Mouse (Mus musculus): ENCODE data around the gene Slc16a4. TPM values are rescaled to one million over a fixed set of nuclear protein-coding genes. Genes with fewer than 3 reads are reported as not detected.
A peak's percentile ranks its signal among the peaks of the same experiment; 100 is the strongest.

The Slc16a4 gene
- total and polyA plus RNA-seq, 3 experiments: 0.04 to 0.65 TPM; not detected in 1

- TF ChIP-seq POLR2AphosphoS5 (IDR thresholded peaks at IDR 0.05; ENCODE audit: borderline replicate concordance, low read depth, low read length): no peak
Measured at GRCm38 (mm10) chr3:107333381-107334201, 42.6 kb downstream of the Slc16a4 start, which contains the start of gene Rbm15 (continued).

- peak overlapping the region; percentile 95 for H3K27ac ChIP-seq (ENCODE audit: control insufficient read depth, low read depth, low read length)
- TF ChIP-seq MEF2A (IDR thresholded peaks at IDR 0.05; ENCODE audit: extremely low read depth, insufficient replicate concordance, low read depth, low read length, poor library complexity, severe bottlenecking) (peak; percentile 87; the same call in 1 of the 2 replicates), MXI1 (IDR thresholded peaks at IDR 0.05; ENCODE audit: low read depth, low read length) (peak; percentile 40; the same call in 1 of the 2 replicates), MYB (IDR thresholded peaks at IDR 0.05; ENCODE audit: low read depth, low read length) (0 out of 2 replicates have a peak, but pooled peaks have one; percentile 22), E2F4 (IDR thresholded peaks at IDR 0.05; ENCODE audit: borderline replicate concordance, low read depth, low read length) (no peak), TCF12 (IDR thresholded peaks at IDR 0.05; ENCODE audit: low read depth, low read length) (peak; percentile 64), UBTF (IDR thresholded peaks at IDR 0.05; ENCODE audit: borderline replicate concordance, insufficient read depth, low read depth, low read length) (no peak), CTCF (IDR thresholded peaks at IDR 0.05 in 2 of 3, conservative IDR thresholded peaks at IDR 0.05 in 1 of 3; ENCODE audit: control insufficient read depth in 1 of 3, insufficient read depth in 1 of 3, low read depth in 2 of 3, low read length in 3 of 3, poor library complexity in 1 of 3, severe bottlenecking in 1 of 3) (no peak), RCOR1 (IDR thresholded peaks at IDR 0.05; ENCODE audit: low read depth, low read length) (0 out of 2 replicates have a peak, but pooled peaks have one; percentile 14), MAX (IDR thresholded peaks at IDR 0.05; ENCODE audit: low read length) (no peak), SIN3A (IDR thresholded peaks at IDR 0.05; ENCODE audit: low read length) (0 out of 2 replicates have a peak, but pooled peaks have one; percentile 18), NRF1 (IDR thresholded peaks at IDR 0.05; ENCODE audit: insufficient read depth, low read depth, low read length, poor library complexity, severe bottlenecking) (no peak), GATA1 (IDR thresholded peaks at IDR 0.05; ENCODE audit: low read depth, low read length) (peak; percentile 89), EP300 (IDR thresholded peaks at IDR 0.05; ENCODE audit: low read depth in 1 of 2, low read length in 2 of 2) (peak; percentile 69 to 71), ETS1 (IDR thresholded peaks at IDR 0.05; ENCODE audit: low read depth, low read length) (peak; percentile 33; the same call in 1 of the 2 replicates), CHD1 (IDR thresholded peaks at IDR 0.05; ENCODE audit: low read depth, low read length) (peak; percentile 88; the same call in 1 of the 2 replicates)
- no peaks in the 10 kb centered on the region; a peak in 1 of 4 replicates for H3K4me1 ChIP-seq (ENCODE audit: control insufficient read depth in 1 of 2, insufficient read depth in 2 of 2, low read length in 2 of 2)
- peak overlapping the region; percentile 61 to 71 for H3K4me3 ChIP-seq (ENCODE audit: control insufficient read depth in 1 of 2, insufficient read depth in 1 of 2, low read depth in 2 of 2, low read length in 2 of 2)
- no peaks in the 10 kb centered on the region for H3K27me3 ChIP-seq (ENCODE audit: control insufficient read depth in 1 of 2, insufficient read depth in 2 of 2, low read length in 2 of 2)
- H3K9me3 ChIP-seq (replicated peaks; ENCODE audit: insufficient read depth, low read length): no peaks in the 10 kb centered on the region
- no peak for DNase-seq (ENCODE audit: low read depth, low spot score)
- H3K79me2 ChIP-seq (ENCODE audit: control insufficient read depth, insufficient read depth, low read length, poor library complexity): peaks cover 33% of the 10 kb centered on the region
- peak overlapping the region; percentile 85 for H3K9ac ChIP-seq (ENCODE audit: control insufficient read depth, low read depth, low read length, poor library complexity, severe bottlenecking)
- peaks cover 4 to 9% of the 10 kb centered on the region in 2 experiments; a peak in 3 of 4 replicates for H3K36me3 ChIP-seq (ENCODE audit: control insufficient read depth in 1 of 2, insufficient read depth in 2 of 2, low read length in 2 of 2)
Measured at GRCm38 (mm10) chr3:107334202-107334934, 43.3 kb downstream of the Slc16a4 start.

Data from MEL (cell line).